Mouse (Mus musculus) small intestine, adult 2 months (tissue): ENCODE data around the gene 2410015M20Rik. TPM values are rescaled to one million over a fixed set of nuclear protein-coding genes. Genes with fewer than 3 reads are reported as not detected.

ENCODE experiments used
- H3K27ac ChIP-seq: fragments of 200-500 bp; 2 replicates; pipeline ENCODE4 v1.5.1; 2012; ENCODE audit warnings: low read depth, low read length, control low read depth, inconsistent platforms; ENCODE audit not compliant: insufficient read depth
- H3K27me3 ChIP-seq: fragments of 200-500 bp; 2 replicates; pipeline ENCODE4 v1.6.1; 2012; ENCODE audit warnings: mild to moderate bottlenecking, moderate library complexity, low read length, inconsistent platforms; ENCODE audit not compliant: control insufficient read depth, insufficient read depth
- H3K36me3 ChIP-seq: fragments of 200-500 bp; 2 replicates; pipeline ENCODE4 v1.6.1; 2012; ENCODE audit warnings: mild to moderate bottlenecking, low read length, control low read depth, inconsistent platforms; ENCODE audit not compliant: control insufficient read depth, insufficient read depth
- H3K4me1 ChIP-seq: fragments of 200-500 bp; 2 replicates; pipeline ENCODE4 v1.6.1; 2012; ENCODE audit warnings: low read length, inconsistent platforms, mixed read lengths; ENCODE audit not compliant: control insufficient read depth, insufficient read depth, insufficient read length
- H3K4me3 ChIP-seq: fragments of 200-500 bp; 2 replicates; pipeline ENCODE4 v1.5.1; 2012; ENCODE audit warnings: low read depth, mild to moderate bottlenecking, control low read depth, inconsistent platforms, low read length, moderate library complexity
- CTCF ChIP-seq: fragments of 200-500 bp; IDR thresholded peaks from 2 replicates; pipeline ENCODE4 v1.5.1; 2012; ENCODE audit warnings: low read depth, mild to moderate bottlenecking, control low read depth, inconsistent platforms, low read length, moderate library complexity, mixed read lengths; ENCODE audit not compliant: insufficient replicate concordance, insufficient read length; ENCODE audit errors: extremely low read depth
- POLR2A ChIP-seq: fragments of 200-500 bp; IDR thresholded peaks from 2 replicates; pipeline ENCODE4 v1.6.1; 2012; ENCODE audit warnings: low read depth, mild to moderate bottlenecking, control low read depth, inconsistent platforms, low read length, moderate library complexity
- WGBS: fragments of 180-500 bp; shearing (Covaris S2); methylation state at CpG from one replicate; pipeline ENCODE4 v1.1.7; 2018; 5-methylcytosine and 5-hydroxymethylcytosine counted together
- polyA plus RNA-seq: library from polyadenylated mRNA; depleted of rRNA; stranded (reverse); fragments of >200 nt; gene quantifications from 2 replicates; pipeline ENCODE4 v1.2.3, GENCODE M21; 2012

Gene 2410015M20Rik
- polyA plus RNA-seq, 1 experiment = 142 TPM

DNA sequence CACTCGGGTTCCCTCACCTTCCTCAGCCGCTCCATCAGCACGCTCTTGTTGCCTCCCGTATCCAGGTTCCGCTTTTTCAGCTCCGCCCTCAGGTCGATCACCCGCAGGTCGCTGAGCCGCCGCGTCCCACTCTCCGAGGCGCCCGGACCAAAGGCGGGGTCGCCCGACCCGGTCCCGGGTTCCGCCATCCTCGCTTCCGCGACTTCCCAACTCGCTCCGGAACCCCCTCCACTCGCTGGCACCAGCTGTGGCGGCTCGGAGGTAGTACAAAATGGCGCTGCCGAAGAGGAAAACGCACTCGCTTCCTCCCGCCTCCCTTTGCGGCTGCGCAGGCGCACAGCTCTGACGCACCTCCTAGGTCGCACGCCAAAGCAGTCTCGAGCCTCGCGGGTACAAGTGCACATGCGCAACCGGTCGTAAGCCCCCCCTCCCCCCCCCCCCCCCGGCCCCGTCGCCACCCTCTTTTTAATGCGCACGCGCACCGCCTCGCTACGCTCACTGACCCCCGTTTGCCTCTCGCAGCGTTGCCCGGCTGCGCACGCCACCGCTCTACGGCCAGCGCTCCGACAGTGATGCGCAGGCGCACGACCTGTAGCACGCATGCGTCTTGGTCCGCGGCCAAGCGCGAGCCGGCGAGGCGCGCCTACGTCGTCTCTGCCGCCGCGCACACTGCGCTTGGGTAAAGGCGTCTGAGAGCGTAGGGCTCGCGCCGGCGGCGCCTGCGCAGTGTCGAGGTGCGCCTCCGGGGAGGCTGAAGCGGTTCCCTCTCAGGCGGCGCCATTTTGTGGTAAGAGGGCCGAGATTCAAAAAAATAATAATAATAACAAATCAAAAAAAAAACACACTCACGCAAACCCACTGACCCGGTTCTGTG, 25.1 kb downstream of the 2410015M20Rik start, which contains the start of the genes Safb2 and Safb:
Gene Safb2, minus strand, starts transcription at position 329 of the 874 bp plus-strand sequence.
Gene Safb, plus strand, starts transcription at position 569 of the 874 bp plus-strand sequence.
- H3K4me1 ChIP-seq = peaks cover 19% of the 10 kb centered on the region
- H3K27me3 ChIP-seq = no peaks in the 10 kb centered on the region
- peaks cover 45% of the 10 kb centered on the region for H3K36me3 ChIP-seq
- WGBS = under 1% methylated on average over 100 of the region's 101 CpGs
- peak within 1 kb of the TSS; percentile 95 for H3K4me3 ChIP-seq
- peak; percentile 81 for TF ChIP-seq POLR2A
- no peak for TF ChIP-seq CTCF
- H3K27ac ChIP-seq = peak within 1 kb of the TSS; percentile 93

DNA sequence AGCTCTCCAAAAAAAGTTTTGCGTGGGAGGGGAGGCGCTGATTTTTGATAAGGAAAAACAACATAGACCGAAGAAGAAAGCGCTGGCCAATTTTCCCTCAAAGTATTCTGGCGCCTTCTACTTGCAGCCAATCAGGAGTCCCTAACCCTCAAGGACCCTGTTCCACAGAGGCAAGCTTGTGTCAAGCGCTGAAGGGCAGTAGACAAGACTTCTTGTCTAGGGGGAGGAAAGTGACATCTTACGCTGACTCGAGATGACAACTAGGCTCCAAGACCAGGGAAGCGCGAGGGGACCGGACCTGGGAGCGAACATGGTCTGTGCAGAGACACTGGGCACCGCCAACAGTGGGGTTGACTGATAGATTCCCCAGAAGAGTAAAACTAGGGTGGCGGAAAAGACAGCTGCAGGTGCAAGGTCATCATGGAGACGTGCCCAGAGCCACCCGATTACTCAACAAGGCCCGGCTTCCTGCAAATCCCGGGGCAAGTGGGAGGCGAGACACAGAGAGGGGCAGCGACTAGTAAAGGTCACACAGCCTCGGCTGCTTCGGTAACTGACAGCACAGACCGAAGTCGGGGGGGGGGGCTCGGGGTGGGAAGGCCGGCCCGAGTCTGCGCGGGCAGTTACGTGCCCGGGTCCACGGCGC, 25.8 kb downstream of the 2410015M20Rik start:
- under 1% methylated on average over 33 of the region's 33 CpGs for WGBS
- H3K27ac ChIP-seq = peak overlapping the region; percentile 93
- no peaks in the 10 kb centered on the region for H3K27me3 ChIP-seq
- no peak for TF ChIP-seq POLR2A
- no peak for TF ChIP-seq CTCF
- peak overlapping the region; percentile 89 for H3K4me3 ChIP-seq
- H3K4me1 ChIP-seq = peaks cover 19% of the 10 kb centered on the region
- peaks cover 42% of the 10 kb centered on the region for H3K36me3 ChIP-seq

- Histone ChIP-seq H3K27ac (no peak overlapping the region), H3K36me3 (peaks cover 44% of the 10 kb centered on the region), H3K4me3 (peak overlapping the region; percentile 89), H3K27me3 (no peaks in the 10 kb centered on the region), H3K4me1 (peaks cover 19% of the 10 kb centered on the region)
- no peak for TF ChIP-seq CTCF
- TF ChIP-seq POLR2A = no peak
- WGBS = 43% methylated on average over 1 of the region's 1 CpGs
Observed at GRCm38 (mm10) chr17:56583071-56583470, 26.5 kb downstream of the 2410015M20Rik start.

DNA sequence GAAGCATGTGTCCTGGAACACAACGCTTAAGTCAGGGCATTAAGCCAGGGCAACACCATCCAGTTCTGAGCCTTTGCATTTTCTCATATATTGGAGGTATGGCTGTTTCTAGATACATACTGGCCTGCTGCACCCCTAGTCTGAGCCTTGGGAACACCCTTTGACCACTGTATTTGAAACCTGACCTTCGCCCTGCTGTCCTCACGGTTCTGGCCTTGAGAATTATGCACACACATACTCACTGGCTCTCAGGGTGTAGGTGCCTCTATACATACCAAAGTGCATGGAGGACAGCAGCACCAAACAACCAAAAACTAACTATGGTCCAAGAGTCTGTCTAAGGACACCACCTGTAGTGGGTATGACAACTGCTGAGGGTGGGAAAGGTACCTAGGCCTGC, 36.6 kb downstream of the 2410015M20Rik start:
- Histone ChIP-seq H3K36me3 (peaks cover 78% of the 10 kb centered on the region), H3K4me1 (peaks cover 15% of the 10 kb centered on the region; the same call in 1 of the 2 replicates), H3K27me3 (no peaks in the 10 kb centered on the region), H3K4me3 (no peak overlapping the region), H3K27ac (peak overlapping the region; percentile 25; the same call in 1 of the 2 replicates)
- WGBS = 63% methylated on average over 3 of the region's 3 CpGs
- no peak for TF ChIP-seq POLR2A
- TF ChIP-seq CTCF = no peak

DNA sequence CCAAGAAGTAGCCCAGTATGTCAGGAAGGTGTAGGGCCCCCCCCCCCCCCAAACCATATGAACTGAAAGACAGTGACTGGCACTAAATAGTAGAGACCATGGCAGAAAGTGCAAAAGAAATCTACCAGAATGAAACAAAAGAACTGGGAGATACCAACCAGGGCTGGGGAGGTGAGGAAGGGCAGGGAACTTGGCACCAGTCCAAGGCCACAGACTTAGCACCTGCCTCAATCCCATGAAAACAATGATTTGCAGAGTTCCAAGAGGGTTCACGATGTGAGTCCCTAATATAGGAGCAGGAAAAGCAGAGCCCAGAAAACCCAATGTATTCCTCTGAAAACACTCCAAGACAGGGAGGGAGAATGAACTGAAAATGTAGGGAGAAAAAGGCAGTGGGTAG, 37.4 kb downstream of the 2410015M20Rik start:
- H3K4me1 ChIP-seq = peaks cover 15% of the 10 kb centered on the region; the same call in 1 of the 2 replicates
- H3K27me3 ChIP-seq = no peaks in the 10 kb centered on the region
- 6% methylated on average over 1 of the region's 1 CpGs for WGBS
- peaks cover 78% of the 10 kb centered on the region for H3K36me3 ChIP-seq
- TF ChIP-seq POLR2A = no peak
- TF ChIP-seq CTCF = no peak
- no peak overlapping the region for H3K4me3 ChIP-seq
- peak overlapping the region; percentile 21; the same call in 1 of the 2 replicates for H3K27ac ChIP-seq

GRCm38 (mm10) chr17:56570287-56570686, 39.3 kb downstream of the 2410015M20Rik start:
- 90% methylated on average over 4 of the region's 4 CpGs for WGBS
- TF ChIP-seq CTCF (no peak), POLR2A (no peak)
- Histone ChIP-seq H3K27me3 (no peaks in the 10 kb centered on the region), H3K4me3 (no peak overlapping the region), H3K36me3 (peaks cover 83% of the 10 kb centered on the region), H3K27ac (no peak overlapping the region), H3K4me1 (peaks cover 15% of the 10 kb centered on the region; the same call in 1 of the 2 replicates)

GRCm38 (mm10) chr17:56567370-56567769, 42.2 kb downstream of the 2410015M20Rik start:
- Histone ChIP-seq H3K4me3 (no peak overlapping the region), H3K4me1 (no peaks in the 10 kb centered on the region; the same call in 1 of the 2 replicates), H3K27me3 (no peaks in the 10 kb centered on the region), H3K27ac (no peak overlapping the region), H3K36me3 (peaks cover 91% of the 10 kb centered on the region)
- WGBS = 84% methylated on average over 4 of the region's 4 CpGs
- TF ChIP-seq CTCF (no peak), POLR2A (no peak)
